Mouse (Mus musculus): ENCODE measurements at regions not wholly inside any gene's neighbourhood (a gene's known extent, or its start where the extent isn't known, plus 50 kb on each side); places are given as distances from the start of the nearest gene placed in this dataset.

- no peak for TF ChIP-seq TCF12 (IDR thresholded peaks at IDR 0.05; ENCODE audit: low read depth, low read length)
- no peak for TF ChIP-seq CTCF (IDR thresholded peaks at IDR 0.05 in 2 of 3, conservative IDR thresholded peaks at IDR 0.05 in 1 of 3; ENCODE audit: control insufficient read depth in 1 of 3, insufficient read depth in 1 of 3, low read depth in 2 of 3, low read length in 3 of 3, poor library complexity in 1 of 3, severe bottlenecking in 1 of 3)
- no peak for TF ChIP-seq NRF1 (IDR thresholded peaks at IDR 0.05; ENCODE audit: insufficient read depth, low read depth, low read length, poor library complexity, severe bottlenecking)
- no peak for TF ChIP-seq NELFE (IDR thresholded peaks at IDR 0.05; ENCODE audit: low read depth, low read length)
- no peak for TF ChIP-seq EP300 (IDR thresholded peaks at IDR 0.05; ENCODE audit: low read depth in 1 of 2, low read length in 2 of 2)
- TF ChIP-seq POLR2AphosphoS2 (IDR thresholded peaks at IDR 0.05; ENCODE audit: low read length) = no peak
- no peak for TF ChIP-seq SIN3A (IDR thresholded peaks at IDR 0.05; ENCODE audit: low read length)
- TF ChIP-seq MYB (IDR thresholded peaks at IDR 0.05; ENCODE audit: low read depth, low read length) = no peak
- no peak for TF ChIP-seq GABPA (IDR thresholded peaks at IDR 0.05; ENCODE audit: low read depth, low read length)
- no peak for TF ChIP-seq TBP (IDR thresholded peaks at IDR 0.05; ENCODE audit: low read depth, low read length)
- TF ChIP-seq POLR2A (IDR thresholded peaks at IDR 0.05; ENCODE audit: control insufficient read depth in 1 of 2, insufficient read depth in 1 of 2, low read depth in 1 of 2, low read length in 2 of 2, poor library complexity in 1 of 2) = no peak
- no peak for TF ChIP-seq JUND (IDR thresholded peaks at IDR 0.05; ENCODE audit: low read depth, low read length)
- TF ChIP-seq RCOR1 (IDR thresholded peaks at IDR 0.05; ENCODE audit: low read depth, low read length) = no peak
- Histone ChIP-seq H3K36me3 (ENCODE audit: control insufficient read depth in 1 of 2, insufficient read depth in 2 of 2, low read length in 2 of 2) (no peaks in the 10 kb centered on the region), H3K27me3 (ENCODE audit: control insufficient read depth in 1 of 2, insufficient read depth in 2 of 2, low read length in 2 of 2) (peaks cover 4 to 10% of the 10 kb centered on the region in 2 experiments), H3K27ac (ENCODE audit: control insufficient read depth, low read depth, low read length) (no peak overlapping the region), H3K4me1 (ENCODE audit: control insufficient read depth in 1 of 2, insufficient read depth in 2 of 2, low read length in 2 of 2) (no peaks in the 10 kb centered on the region), H3K79me2 (ENCODE audit: control insufficient read depth, insufficient read depth, low read length, poor library complexity) (no peaks in the 10 kb centered on the region), H3K9ac (ENCODE audit: control insufficient read depth, low read depth, low read length, poor library complexity, severe bottlenecking) (no peak overlapping the region), H3K9me3 (replicated peaks; ENCODE audit: insufficient read depth, low read length) (no peaks in the 10 kb centered on the region), H3K4me3 (ENCODE audit: control insufficient read depth in 1 of 2, insufficient read depth in 1 of 2, low read depth in 2 of 2, low read length in 2 of 2) (no peak overlapping the region)
- no peak for DNase-seq (ENCODE audit: low read depth, low spot score)
Observed at GRCm38 (mm10) chr19:53476768-53477547, 52.0 kb upstream of the Dusp5 start.

- no peaks in the 10 kb centered on the region for H3K27me3 ChIP-seq (ENCODE audit: control insufficient read depth in 1 of 2, insufficient read depth in 2 of 2, low read length in 2 of 2)
- H3K79me2 ChIP-seq (ENCODE audit: control insufficient read depth, insufficient read depth, low read length, poor library complexity) = no peaks in the 10 kb centered on the region
- no peaks in the 10 kb centered on the region for H3K9me3 ChIP-seq (replicated peaks; ENCODE audit: insufficient read depth, low read length)
- DNase-seq (ENCODE audit: low read depth, low spot score) = no peak
- H3K4me3 ChIP-seq (ENCODE audit: control insufficient read depth in 1 of 2, insufficient read depth in 1 of 2, low read depth in 2 of 2, low read length in 2 of 2) = no peak overlapping the region
- no peak overlapping the region for H3K27ac ChIP-seq (ENCODE audit: control insufficient read depth, low read depth, low read length)
- TF ChIP-seq ZMIZ1 (IDR thresholded peaks at IDR 0.05; ENCODE audit: low read depth, low read length) (no peak), RAD21 (IDR thresholded peaks at IDR 0.05; ENCODE audit: low read depth, low read length) (no peak), MYC (IDR thresholded peaks at IDR 0.05; ENCODE audit: low read depth, low read length) (no peak), USF2 (IDR thresholded peaks at IDR 0.05; ENCODE audit: borderline replicate concordance in 1 of 2, insufficient read depth in 1 of 2, low read depth in 1 of 2, low read length in 2 of 2) (no peak), MEF2A (IDR thresholded peaks at IDR 0.05; ENCODE audit: extremely low read depth, insufficient replicate concordance, low read depth, low read length, poor library complexity, severe bottlenecking) (no peak), GABPA (IDR thresholded peaks at IDR 0.05; ENCODE audit: low read depth, low read length) (no peak), ETS1 (IDR thresholded peaks at IDR 0.05; ENCODE audit: low read depth, low read length) (no peak), TBP (IDR thresholded peaks at IDR 0.05; ENCODE audit: low read depth, low read length) (no peak), TCF12 (IDR thresholded peaks at IDR 0.05; ENCODE audit: low read depth, low read length) (no peak), BHLHE40 (IDR thresholded peaks at IDR 0.05; ENCODE audit: borderline replicate concordance, low read depth, low read length) (no peak)
- peaks cover 0 to 9% of the 10 kb centered on the region in 2 experiments; a peak in 2 of 4 replicates for H3K36me3 ChIP-seq (ENCODE audit: control insufficient read depth in 1 of 2, insufficient read depth in 2 of 2, low read length in 2 of 2)
- peaks cover 1 to 8% of the 10 kb centered on the region in 2 experiments for H3K4me1 ChIP-seq (ENCODE audit: control insufficient read depth in 1 of 2, insufficient read depth in 2 of 2, low read length in 2 of 2)
- no peak overlapping the region for H3K9ac ChIP-seq (ENCODE audit: control insufficient read depth, low read depth, low read length, poor library complexity, severe bottlenecking)
Observed at GRCm38 (mm10) chr19:53469256-53469655, 59.7 kb upstream of the Dusp5 start.
